Mouse (Mus musculus) G1E (cell line): ENCODE data around the gene Celf5. TPM values are rescaled to one million over a fixed set of nuclear protein-coding genes. Genes with fewer than 3 reads are reported as not detected.
A peak's percentile ranks its signal among the peaks of the same experiment; 100 is the strongest.

Source experiments
- ATAC-seq: 2 replicates; pipeline ENCODE4 v1.8.0; 2016; ENCODE audit warnings: mild to moderate bottlenecking; ENCODE audit not compliant: insufficient number of reproducible peaks, poor library complexity, low FRiP score, severe bottlenecking; ENCODE audit errors: extremely low read depth
- DNase-seq: peaks from one replicate; pipeline ENCODE4 v3.0.0; 2012; ENCODE audit warnings: low spot score
- H3K27me3 ChIP-seq: 2 replicates; pipeline ENCODE4 v1.6.1; 2012; ENCODE audit warnings: mild to moderate bottlenecking, low read length, inconsistent platforms; ENCODE audit not compliant: insufficient read depth
- H3K36me3 ChIP-seq: replicated peaks from 2 replicates; pipeline ENCODE3; 2012; ENCODE audit warnings: mild to moderate bottlenecking, inconsistent platforms
- H3K4me1 ChIP-seq: 2 replicates; pipeline ENCODE4 v1.6.1; 2012; ENCODE audit warnings: low read depth, low read length, inconsistent platforms, mixed read lengths; ENCODE audit not compliant: insufficient read depth
- H3K4me3 ChIP-seq: 2 replicates; pipeline ENCODE4 v1.5.1; 2012; ENCODE audit warnings: low read depth, mild to moderate bottlenecking, inconsistent platforms, low read length, moderate library complexity, mixed read lengths
- H3K9me3 ChIP-seq: replicated peaks from 2 replicates; pipeline ENCODE4 v1.6.1; 2012; ENCODE audit warnings: inconsistent platforms
- CTCF ChIP-seq: IDR thresholded peaks from 2 replicates; pipeline ENCODE4 v1.5.1; 2012; ENCODE audit warnings: low read depth, low read length, inconsistent platforms, mixed read lengths
- GATA1 ChIP-seq: IDR thresholded peaks from 2 replicates; pipeline ENCODE4 v1.6.1; 2012; ENCODE audit warnings: borderline replicate concordance, low read length, inconsistent platforms, mixed read lengths
- GATA2 ChIP-seq: IDR thresholded peaks from 2 replicates; pipeline ENCODE4 v1.6.1; 2012; ENCODE audit warnings: low read depth, low read length, inconsistent platforms, borderline replicate concordance
- POLR2AphosphoS5 ChIP-seq: IDR thresholded peaks from 2 replicates; pipeline ENCODE4 v1.6.1; 2012; ENCODE audit warnings: low read depth, low read length, inconsistent platforms; ENCODE audit not compliant: insufficient replicate concordance
- TAL1 ChIP-seq: conservative IDR thresholded peaks from 2 replicates; pipeline ENCODE4 v1.6.1; 2012; ENCODE audit warnings: low read depth, low read length, inconsistent platforms, mixed read lengths
- polyA plus RNA-seq: library from polyadenylated mRNA; stranded (reverse); fragments of >175 nt; gene quantifications from 2 replicates; pipeline ENCODE4 v1.2.3, GENCODE M21; 2012
- total RNA-seq, 2 experiments: library from RNA; stranded (forward) in 1 of 2; stranded (reverse) in 1 of 2; fragments of 200-1000 nt in 1 of 2; fragments of >200 nt in 1 of 2; fragmentation: Nextera tagmentation in 1 of 2; gene quantifications; 2 replicates each; pipeline ENCODE4 v1.2.3; 2014 to 2017

Gene Celf5
- total and polyA plus RNA-seq, 3 experiments = 0.05 TPM; not detected in 1

GRCm38 (mm10) chr10:81419111-81419928, 63.2 kb downstream of the Celf5 start:
- Histone ChIP-seq H3K27me3 (peaks cover 67% of the 10 kb centered on the region), H3K9me3 (no peaks in the 10 kb centered on the region), H3K4me1 (peaks cover 43% of the 10 kb centered on the region), H3K36me3 (peaks cover 7% of the 10 kb centered on the region), H3K4me3 (no peak overlapping the region)
- TF ChIP-seq GATA2 = no peak
- TF ChIP-seq TAL1 = no peak
- TF ChIP-seq GATA1 = no peak
- TF ChIP-seq POLR2AphosphoS5 = no peak
- no peak for TF ChIP-seq CTCF
- no peak for DNase-seq
- no peak for ATAC-seq

- TF ChIP-seq CTCF (no peak), TAL1 (no peak), GATA1 (no peak), GATA2 (no peak), POLR2AphosphoS5 (no peak)
- peaks cover 52% of the 10 kb centered on the region for H3K4me1 ChIP-seq
- peaks cover 9% of the 10 kb centered on the region for H3K36me3 ChIP-seq
- H3K9me3 ChIP-seq = no peaks in the 10 kb centered on the region
- DNase-seq (no peak), ATAC-seq (no peak)
- peaks cover 58% of the 10 kb centered on the region for H3K27me3 ChIP-seq
- no peak overlapping the region for H3K4me3 ChIP-seq
These were observed 64.1 kb downstream of the Celf5 start for GRCm38 (mm10) chr10:81418216-81419070.

- peak overlapping the region; percentile 66; the same call in 1 of the 2 replicates for H3K4me3 ChIP-seq
- peaks cover 17% of the 10 kb centered on the region for H3K36me3 ChIP-seq
- H3K4me1 ChIP-seq = peaks cover 61% of the 10 kb centered on the region
- ATAC-seq = no peak
- H3K27me3 ChIP-seq = peaks cover 51% of the 10 kb centered on the region
- TF ChIP-seq CTCF = no peak
- TF ChIP-seq TAL1 = no peak
- TF ChIP-seq GATA1 = no peak
- no peak for TF ChIP-seq POLR2AphosphoS5
- TF ChIP-seq GATA2 = no peak
- DNase-seq = no peak
- H3K9me3 ChIP-seq = no peaks in the 10 kb centered on the region
These were observed 65.0 kb downstream of the Celf5 start for GRCm38 (mm10) chr10:81417227-81418215.

- peaks cover 44% of the 10 kb centered on the region for H3K27me3 ChIP-seq
- no peaks in the 10 kb centered on the region for H3K9me3 ChIP-seq
- peak overlapping the region; percentile 66; the same call in 1 of the 2 replicates for H3K4me3 ChIP-seq
- TF ChIP-seq CTCF = no peak
- no peak for TF ChIP-seq POLR2AphosphoS5
- TF ChIP-seq GATA1 = no peak
- TF ChIP-seq GATA2 = no peak
- TF ChIP-seq TAL1 = no peak
- ATAC-seq (no peak), DNase-seq (no peak)
- peaks cover 22% of the 10 kb centered on the region for H3K36me3 ChIP-seq
- H3K4me1 ChIP-seq = peaks cover 69% of the 10 kb centered on the region
These were observed 65.8 kb downstream of the Celf5 start for GRCm38 (mm10) chr10:81416581-81417226.
